Mouse (Mus musculus) thymus, postnatal 25 days (tissue): ENCODE results near the gene D430042O09Rik.

Experiments used
- DNase-seq: peaks from one replicate; pipeline ENCODE4 v3.0.0; 2022

D430042O09Rik gene

GRCm38 (mm10) chr7:125883232-125883631 lies 175.5 kb downstream of the D430042O09Rik start:
- no peak for DNase-seq

DNA sequence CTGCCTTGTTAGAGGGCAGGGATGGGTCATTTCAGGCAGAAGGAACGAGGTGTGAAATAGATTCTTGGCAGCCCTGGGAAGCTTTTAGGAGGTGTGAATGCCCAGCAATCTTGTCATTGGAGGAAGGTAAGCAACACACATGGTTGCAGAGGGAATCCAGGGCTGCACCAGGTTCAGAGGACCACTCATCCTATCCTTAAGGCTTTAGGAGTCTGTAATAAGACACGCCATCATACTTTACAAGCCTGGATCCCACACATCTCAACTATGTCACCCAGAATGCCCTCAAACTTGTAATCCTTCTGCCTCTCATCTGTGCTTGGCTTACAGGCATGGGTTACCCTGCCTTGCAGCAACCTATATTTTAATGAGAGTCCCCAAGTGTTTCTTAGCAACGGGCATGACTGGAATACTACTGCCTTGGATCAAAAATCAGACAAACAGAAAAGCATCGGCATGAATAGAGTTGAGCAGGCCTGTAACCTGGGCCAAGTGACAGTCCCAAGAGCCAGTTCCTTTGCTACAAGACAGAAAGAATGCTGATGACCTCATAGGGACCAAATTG lies 178.5 kb downstream of the D430042O09Rik start:
- no peak for DNase-seq

- no peak for DNase-seq
Measured at GRCm38 (mm10) chr7:125887124-125887523, 179.4 kb downstream of the D430042O09Rik start.

GRCm38 (mm10) chr7:125887761-125888160 lies 180.1 kb downstream of the D430042O09Rik start:
- DNase-seq: no peak

DNA sequence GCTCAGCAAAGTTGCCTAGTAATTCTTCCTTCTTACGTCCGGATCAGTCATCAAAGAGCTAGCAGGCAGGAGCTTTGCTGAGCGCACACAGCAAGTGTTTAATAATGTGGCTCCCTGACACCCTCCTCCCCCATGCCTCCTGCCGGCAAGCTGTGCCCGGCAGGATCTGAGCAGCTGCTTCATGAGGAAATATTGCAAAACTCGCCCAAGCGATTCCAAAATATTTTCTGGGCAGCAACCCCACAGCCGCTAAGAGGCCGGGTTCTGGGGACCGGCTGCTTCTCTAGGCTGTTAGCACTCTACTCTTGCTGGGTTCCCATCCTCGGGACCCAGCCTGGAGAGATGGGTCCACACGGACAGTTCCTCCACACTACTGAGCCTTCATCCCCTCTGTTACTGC lies 180.7 kb downstream of the D430042O09Rik start:
- DNase-seq: no peak

- no peak for DNase-seq
Measured at GRCm38 (mm10) chr7:125893621-125894020, 185.9 kb downstream of the D430042O09Rik start.

GRCm38 (mm10) chr7:125897059-125897458 lies 189.4 kb downstream of the D430042O09Rik start:
- no peak for DNase-seq

DNA sequence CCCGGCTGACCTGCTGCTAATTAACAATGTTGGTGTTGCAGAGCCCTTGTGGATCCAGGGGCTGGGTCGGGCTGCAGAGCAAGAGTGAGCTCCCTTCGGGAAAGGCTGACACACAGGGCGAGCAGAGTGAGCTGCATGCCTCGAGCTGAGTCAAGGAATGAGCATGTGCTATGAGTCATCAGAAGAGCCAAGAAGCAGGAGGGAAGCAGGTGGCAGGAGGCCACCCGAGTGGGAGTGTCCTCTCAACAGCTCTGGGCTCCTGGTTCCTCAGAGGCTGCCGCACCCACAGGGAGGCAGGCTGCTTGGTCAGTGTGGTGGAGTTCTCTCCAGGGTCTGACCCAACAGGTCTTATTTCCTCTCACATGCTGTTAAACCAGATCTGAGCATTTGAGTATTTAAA lies 191.3 kb downstream of the D430042O09Rik start:
- DNase-seq: no peak

GRCm38 (mm10) chr7:125899916-125900315 lies 192.2 kb downstream of the D430042O09Rik start:
- DNase-seq: no peak

- no peak for DNase-seq
Measured at GRCm38 (mm10) chr7:125900386-125901161, 192.9 kb downstream of the D430042O09Rik start.

DNA sequence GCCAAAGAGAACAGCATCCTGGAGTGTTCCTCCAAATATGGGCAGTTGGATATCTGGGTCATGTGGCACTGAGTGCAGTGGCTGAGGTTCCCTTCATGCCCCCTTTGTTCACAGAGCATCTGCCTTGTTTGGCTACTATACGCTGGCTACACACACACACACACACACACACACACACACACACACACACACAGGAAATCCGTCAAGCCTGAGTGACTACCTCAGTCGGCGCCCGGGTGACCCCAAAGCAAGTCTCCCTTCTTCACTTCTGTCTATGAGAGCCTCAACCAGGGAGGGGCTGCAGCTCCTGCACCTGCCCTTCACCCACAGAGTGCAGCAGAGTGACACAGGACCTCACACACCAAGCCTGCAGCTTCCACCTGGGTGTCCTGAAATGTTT lies 213.1 kb downstream of the D430042O09Rik start:
- DNase-seq: no peak

DNA sequence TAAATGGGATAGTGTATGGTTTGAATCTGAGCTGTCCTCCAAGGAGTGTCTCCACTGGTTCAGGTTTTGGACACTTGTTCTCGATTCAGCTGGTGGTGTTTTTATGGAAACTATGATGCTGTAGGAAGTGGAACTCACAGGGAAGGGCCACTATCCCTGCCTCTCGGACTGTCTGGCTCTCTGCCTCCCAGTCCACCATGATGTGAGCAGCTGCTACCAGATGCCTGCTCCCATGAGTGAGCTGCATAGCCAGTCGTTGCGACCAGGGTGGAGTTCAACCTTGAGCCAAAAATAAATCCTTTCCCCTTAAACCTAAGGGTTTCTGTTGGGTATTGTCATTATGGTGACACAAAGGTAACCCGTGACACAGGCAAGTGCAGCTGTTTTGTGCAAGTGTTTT lies 216.4 kb downstream of the D430042O09Rik start:
- DNase-seq: no peak
